Mouse (Mus musculus) layer of hippocampus, postnatal 14 days (tissue): ENCODE data around the gene Prpf40b. TPM values are rescaled to one million over a fixed set of nuclear protein-coding genes. Genes with fewer than 3 reads are reported as not detected.

Source experiments
- total RNA-seq, 2 experiments: library from RNA; stranded (reverse); gene quantifications; 2 replicates each; pipeline ENCODE4 v1.2.3; 2021

Gene Prpf40b
- total RNA-seq, 2 experiments from 2014 or later, result 92.8 to 103 TPM

Other genes with a start within 250 kb of the Prpf40b start
- gene Prph, start 239.9 kb upstream of the Prpf40b start, total RNA-seq, result 1 to 10 TPM; 3.7 to 5.1 TPM
- 1 to 10 TPM; 1.2 to 2.6 TPM for gene Troap, start 220.5 kb upstream of the Prpf40b start, total RNA-seq
- under 1 TPM in 1 of 2 experiments, not detected in 1; 0.44 TPM for gene C1ql4, start 207.3 kb upstream of the Prpf40b start, total RNA-seq
- gene Dnajc22, start 201.9 kb upstream of the Prpf40b start, total RNA-seq, result under 1 TPM in 1 of 2 experiments, not detected in 1; 0.28 TPM
- gene Spats2, start 169.2 kb upstream of the Prpf40b start, total RNA-seq, result 10 to 100 TPM; 35.2 to 38.6 TPM
- gene Kcnh3, start 70.2 kb upstream of the Prpf40b start, total RNA-seq, result 10 to 100 TPM; 71.6 to 78.7 TPM
- gene Mcrs1, start 43.1 kb upstream of the Prpf40b start, total RNA-seq, result 10 to 100 TPM; 80.1 to 84.3 TPM
- 1 to 10 TPM; 1.5 to 1.7 TPM for gene Fam186b, start 801 bp downstream of the Prpf40b start, total RNA-seq
- gene Fmnl3, start 75.4 kb downstream of the Prpf40b start, total RNA-seq, result 10 to 100 TPM; 12.6 to 13.8 TPM
- 100 to 1,000 TPM; 357 to 369 TPM for gene Tmbim6, start 97.8 kb downstream of the Prpf40b start, total RNA-seq
- 10 to 100 TPM; 29.1 to 34.9 TPM for gene Nckap5l, start 162.7 kb downstream of the Prpf40b start, total RNA-seq
- gene Bcdin3d, start 179.6 kb downstream of the Prpf40b start, total RNA-seq, result 1 to 10 TPM; 4.3 to 5.0 TPM
- gene Faim2, start 233.1 kb downstream of the Prpf40b start, total RNA-seq, result 100 to 1,000 TPM; 145 to 153 TPM